Mouse (Mus musculus): ENCODE data around the gene Mia.

DNA sequence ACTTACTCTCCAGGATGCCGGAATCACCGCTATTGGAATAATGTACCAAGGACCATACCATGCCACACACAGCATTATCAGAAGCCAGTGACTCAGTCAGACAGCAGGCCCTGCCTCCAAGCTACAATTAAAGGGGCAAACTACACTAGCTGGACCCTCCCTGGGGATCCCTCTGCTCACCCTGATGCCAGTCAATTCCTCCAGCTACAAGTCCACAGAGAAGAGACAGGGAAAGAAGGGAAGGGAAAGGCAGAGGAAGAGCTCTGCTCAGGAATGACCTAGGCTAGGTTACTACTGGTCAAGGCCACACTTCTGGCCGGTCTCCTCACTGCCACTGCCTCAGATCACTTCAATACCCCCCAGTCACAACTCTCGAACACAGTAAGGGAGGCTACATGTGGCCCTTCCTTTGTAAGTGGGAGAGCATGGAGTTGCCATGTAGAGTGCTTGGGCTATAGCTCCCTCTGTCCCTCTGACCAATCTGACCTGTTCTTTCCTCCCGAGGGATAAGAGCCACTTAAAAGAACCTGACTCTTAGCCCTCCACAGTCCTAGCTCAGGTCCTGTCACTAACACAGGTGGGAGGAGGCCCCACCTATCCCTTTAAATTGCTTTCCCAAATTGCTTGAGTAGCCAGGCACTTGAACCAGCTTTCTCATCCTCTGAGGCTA is 18.0 kb downstream of the Mia start:
- TF ChIP-seq CTCF (IDR thresholded peaks at IDR 0.05; ENCODE audit: borderline replicate concordance, insufficient read depth, low read depth, low read length) (no peak), POLR2A (IDR thresholded peaks at IDR 0.05; ENCODE audit: borderline replicate concordance, insufficient read depth, low read length) (no peak)
